Mouse (Mus musculus): ENCODE measurements at regions not wholly inside any gene's neighbourhood (a gene's known extent, or its start where the extent isn't known, plus 50 kb on each side); places are given as distances from the start of the nearest gene placed in this dataset.

DNA sequence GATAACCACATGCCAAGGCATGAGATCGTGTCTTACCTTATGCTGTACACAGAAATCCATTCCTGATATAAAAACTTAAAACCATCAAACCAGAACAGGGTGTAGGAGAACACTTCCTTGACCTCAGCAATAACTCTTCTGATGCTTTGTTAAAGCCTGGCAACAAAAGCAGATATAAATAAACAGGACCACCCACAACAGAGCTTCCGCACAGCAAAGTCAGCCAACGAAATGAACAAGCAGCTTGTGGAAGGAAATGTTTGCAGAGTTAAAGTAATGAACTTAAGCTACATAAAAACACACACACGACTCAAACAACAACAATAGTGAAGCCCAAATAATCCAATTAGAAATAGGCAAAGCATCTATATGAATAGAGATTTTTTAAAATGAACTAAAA is 54.8 kb upstream of the Bach2 start:
- no peak for DNase-seq (ENCODE audit: low spot score)

DNA sequence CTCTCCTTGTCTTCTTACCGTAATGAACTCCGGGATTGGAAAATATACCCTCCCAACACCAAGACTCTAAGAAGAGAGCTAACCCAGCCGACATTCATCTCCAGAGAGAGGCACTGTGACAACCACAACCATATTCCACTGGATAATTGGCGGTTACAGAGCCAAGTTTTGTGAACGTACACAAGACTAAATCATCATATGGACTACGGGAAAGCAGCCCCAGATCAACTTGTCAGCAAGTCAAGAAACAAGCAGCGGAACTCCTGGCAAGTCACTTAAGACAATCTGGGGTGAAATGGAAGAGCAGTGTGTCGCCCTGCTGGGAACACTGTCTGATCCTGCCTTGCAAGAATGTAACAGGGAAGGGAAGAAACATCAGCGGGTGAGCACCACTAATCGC is 52.6 kb upstream of the Bach2 start:
- no peak for DNase-seq (ENCODE audit: low spot score)

DNA sequence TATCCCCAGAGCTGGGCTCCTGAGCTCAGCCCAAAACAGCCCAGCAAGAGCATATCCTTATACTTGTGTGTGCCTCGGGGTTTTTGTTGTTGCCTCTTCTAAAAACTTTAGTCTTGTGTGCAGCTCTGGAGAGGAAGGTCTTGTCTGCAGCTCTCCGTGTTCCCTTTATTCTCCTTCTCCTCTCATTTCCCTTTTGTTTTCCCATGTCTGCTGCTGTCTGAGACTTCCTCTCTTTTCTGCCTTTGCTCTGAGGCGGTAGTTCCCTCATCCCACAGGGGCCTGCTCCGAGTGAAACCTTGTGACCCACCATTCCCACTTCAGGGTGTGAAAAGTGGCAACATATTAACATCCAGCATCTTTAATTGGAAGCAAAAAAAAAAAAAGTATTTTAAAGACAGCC is 51.5 kb upstream of the Bach2 start:
- DNase-seq (ENCODE audit: low spot score), result no peak

DNA sequence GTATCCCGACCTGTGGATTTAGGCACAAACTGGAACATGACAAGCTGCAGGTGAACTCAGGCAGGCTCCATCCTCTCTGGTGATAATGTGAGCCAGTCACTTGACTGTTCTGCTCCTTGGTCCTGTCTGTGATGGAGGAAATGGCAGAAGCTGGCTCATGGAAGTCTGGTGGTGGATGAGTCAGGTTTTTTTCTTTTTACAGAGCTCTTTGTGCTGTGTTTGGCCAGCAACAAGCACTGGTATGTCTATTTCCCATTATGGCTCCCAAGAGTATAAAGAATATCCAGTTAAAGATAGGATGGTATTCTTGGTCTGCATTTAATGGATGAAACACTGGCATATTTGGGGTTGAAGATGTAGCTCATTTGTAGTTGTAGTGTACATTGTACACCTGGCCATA is 50.5 kb upstream of the Bach2 start:
- no peak for DNase-seq (ENCODE audit: low spot score)

GRCm38 (mm10) chr4:32188752-32189415 is 49.7 kb upstream of the Bach2 start:
- DNase-seq (ENCODE audit: low spot score), result no peak
